Mouse (Mus musculus) CD4-positive helper T cell, adult 2 months (primary cell): ENCODE data around the gene Pltp.
A peak's percentile ranks its signal among the peaks of the same experiment; 100 is the strongest.
"Not testable (repeated sequence)": the region's sequence is repeated elsewhere in the genome, so short reads cannot be mapped to it uniquely, and the experiment has no call there.

Experiments used
- DNase-seq: peaks from one replicate; pipeline ENCODE4 v3.0.0-alpha.2; 2012; ENCODE audit warnings: low read depth, missing footprints, low spot score

The Pltp gene

GRCm38 (mm10) chr2:164879228-164879567 is 21.7 kb upstream of the Pltp start, which contains the start of gene Pcif1:
Pcif1 (plus strand) TSS chr2:164879304.
- peak; percentile 93 for DNase-seq

GRCm38 (mm10) chr2:164878509-164879227 is 21.2 kb upstream of the Pltp start:
- DNase-seq: peak; percentile 76

DNA sequence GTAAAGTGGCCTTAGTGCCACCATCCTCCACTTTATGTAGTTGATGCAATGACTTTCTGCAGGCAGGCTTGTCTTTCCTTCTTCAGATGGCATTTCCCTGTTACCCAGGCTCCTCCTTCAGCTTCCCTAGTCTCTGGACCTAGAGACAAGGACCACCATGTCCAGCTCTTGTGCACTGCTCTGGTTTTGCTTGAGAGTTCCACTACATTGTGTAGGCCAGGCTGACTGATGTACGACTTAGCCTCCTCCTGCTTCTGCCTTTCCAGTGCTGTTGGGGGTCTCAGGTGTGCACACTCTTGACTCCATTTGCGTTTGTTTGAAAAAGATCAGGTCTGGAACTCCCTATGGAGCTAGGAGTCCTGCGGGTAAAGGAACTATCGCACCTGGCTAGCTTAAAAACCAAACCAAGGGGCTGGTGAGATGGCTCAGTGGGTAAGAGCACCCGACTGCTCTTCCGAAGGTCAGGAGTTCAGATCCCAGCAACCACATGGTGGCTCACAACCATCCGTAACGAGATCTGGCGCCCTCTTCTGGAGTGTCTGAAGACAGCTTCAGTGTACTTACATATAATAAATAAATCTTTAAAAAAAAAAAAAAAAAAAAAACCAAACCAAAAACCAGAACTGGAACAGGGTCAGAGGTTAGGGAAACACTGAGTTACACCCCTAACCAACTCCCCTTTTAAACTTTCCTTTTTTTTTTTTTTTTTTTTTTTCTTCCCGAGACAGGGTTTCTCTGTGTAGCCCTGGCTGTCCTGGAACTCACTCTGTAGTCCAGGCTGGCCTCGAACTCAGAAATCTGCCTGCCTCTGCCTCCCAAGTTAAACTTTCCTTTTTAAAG is 20.1 kb upstream of the Pltp start:
- DNase-seq: not testable (repeated sequence)

GRCm38 (mm10) chr2:164875648-164876047 is 18.1 kb upstream of the Pltp start:
- not testable (repeated sequence) for DNase-seq

DNA sequence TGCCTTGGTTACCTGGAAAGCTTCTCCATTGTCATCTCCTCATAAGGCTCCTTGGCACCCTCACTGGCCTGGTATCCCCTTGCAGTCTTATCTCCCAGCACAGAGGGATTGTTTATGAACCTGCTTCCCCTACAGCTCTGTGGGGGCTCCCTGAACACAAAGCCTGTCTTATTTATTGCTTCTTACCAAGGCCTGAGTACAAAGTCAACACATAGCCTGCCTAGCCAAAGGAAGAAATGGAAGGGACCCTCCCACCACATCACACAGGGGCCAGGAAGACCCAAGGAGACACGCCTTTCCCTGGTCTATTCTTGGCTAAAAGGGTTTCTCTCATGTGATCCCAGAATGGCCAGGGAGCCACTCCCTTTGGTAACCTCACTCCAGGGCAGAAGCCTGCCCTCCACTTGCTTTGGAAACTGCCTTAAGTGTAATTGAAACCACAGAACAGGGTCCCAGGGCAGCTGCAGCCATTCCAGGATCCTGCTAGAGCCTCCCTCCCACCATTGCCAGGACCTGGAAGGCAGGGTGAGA is 16.8 kb upstream of the Pltp start:
- DNase-seq: no peak

- no peak for DNase-seq
Measured at GRCm38 (mm10) chr2:164873621-164874020, 16.1 kb upstream of the Pltp start.

DNA sequence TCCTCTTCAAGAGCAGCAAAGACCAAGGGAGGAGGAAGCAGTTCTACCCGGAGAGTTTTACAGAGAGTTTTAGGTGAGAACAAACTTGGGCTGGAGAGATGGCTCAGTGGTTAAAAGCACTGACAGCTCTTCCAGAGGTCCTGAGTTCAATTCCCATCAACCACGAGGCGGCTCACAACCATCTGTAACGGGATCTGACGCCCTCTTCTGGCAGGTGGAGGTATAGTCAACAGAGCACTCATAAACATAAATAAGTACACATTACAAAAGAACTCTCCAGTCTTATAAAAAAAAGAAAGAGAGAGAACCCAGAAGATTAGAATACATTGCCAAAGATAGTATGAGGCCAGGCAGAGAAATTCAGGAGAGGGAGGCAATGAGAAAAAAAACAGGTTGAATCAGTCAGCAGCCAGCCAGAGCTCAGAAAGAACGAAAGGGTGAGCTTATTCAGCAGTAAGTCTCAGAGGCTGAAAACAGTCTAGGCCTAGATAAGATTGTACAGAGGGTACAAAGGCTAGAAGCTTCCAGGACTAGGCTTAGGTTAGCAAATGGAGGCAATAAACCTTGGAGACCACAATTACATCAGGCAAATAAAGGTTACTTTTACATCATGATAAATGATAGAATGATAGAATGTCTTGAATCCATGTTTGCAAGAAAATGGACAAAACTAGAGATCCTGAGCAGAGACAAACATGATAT is 14.2 kb upstream of the Pltp start:
- DNase-seq: no peak

DNA sequence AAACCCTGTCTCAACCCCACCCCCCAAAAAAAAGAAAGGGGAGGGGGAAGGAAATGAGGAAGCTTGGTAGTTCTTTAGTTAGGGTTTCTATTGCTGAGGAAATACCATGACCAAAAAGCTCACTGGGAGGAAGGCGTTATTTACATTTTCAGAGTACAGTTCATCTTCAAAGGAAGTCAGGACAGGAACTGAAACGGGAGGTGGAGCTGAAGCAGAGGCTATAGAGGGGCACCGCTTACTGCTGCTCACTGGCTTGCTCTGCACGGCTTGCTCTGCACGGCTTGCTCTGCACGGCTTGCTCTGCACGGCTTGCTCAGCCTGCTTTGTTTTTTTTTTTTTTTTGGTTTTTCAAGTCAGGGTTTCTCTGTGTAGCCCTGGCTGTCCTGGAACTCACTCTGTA is 11.0 kb upstream of the Pltp start:
- DNase-seq: peak; percentile 72

- peak; percentile 32 for DNase-seq
Measured at GRCm38 (mm10) chr2:164867566-164867965, 10.1 kb upstream of the Pltp start.

- peak; percentile 73 for DNase-seq
Measured at GRCm38 (mm10) chr2:164866741-164867551, 9.4 kb upstream of the Pltp start.

DNA sequence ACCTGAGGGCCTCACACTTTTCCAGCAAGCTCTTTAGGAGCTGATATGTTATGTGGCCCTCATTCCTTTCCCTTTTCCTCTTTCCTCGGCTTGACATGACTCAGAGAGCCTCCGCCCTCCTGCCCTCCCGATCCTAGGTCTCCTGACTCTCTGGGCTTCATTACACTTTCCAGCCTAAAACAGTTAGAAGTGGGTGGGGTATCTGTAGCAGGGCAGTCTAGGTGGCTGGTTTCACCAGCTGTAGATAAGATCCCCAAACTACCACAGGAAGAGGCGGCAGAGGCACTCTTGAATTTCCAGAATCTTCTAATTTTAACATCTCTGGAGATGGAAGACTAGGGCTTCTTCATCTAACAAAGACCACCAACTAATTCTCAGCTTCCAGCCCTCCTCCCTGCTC is 7.1 kb upstream of the Pltp start:
- peak; percentile 21 for DNase-seq

- DNase-seq: not testable (repeated sequence)
Measured at GRCm38 (mm10) chr2:164863411-164863810, 5.9 kb upstream of the Pltp start.

GRCm38 (mm10) chr2:164862179-164862861 is 4.8 kb upstream of the Pltp start:
- DNase-seq: no peak

GRCm38 (mm10) chr2:164861094-164861493 is 3.6 kb upstream of the Pltp start:
- DNase-seq: no peak

- DNase-seq: peak; percentile 33
Measured at GRCm38 (mm10) chr2:164859640-164860432, 2.3 kb upstream of the Pltp start.

- DNase-seq: no peak
Measured at GRCm38 (mm10) chr2:164859155-164859554, 1.6 kb upstream of the Pltp start.

DNA sequence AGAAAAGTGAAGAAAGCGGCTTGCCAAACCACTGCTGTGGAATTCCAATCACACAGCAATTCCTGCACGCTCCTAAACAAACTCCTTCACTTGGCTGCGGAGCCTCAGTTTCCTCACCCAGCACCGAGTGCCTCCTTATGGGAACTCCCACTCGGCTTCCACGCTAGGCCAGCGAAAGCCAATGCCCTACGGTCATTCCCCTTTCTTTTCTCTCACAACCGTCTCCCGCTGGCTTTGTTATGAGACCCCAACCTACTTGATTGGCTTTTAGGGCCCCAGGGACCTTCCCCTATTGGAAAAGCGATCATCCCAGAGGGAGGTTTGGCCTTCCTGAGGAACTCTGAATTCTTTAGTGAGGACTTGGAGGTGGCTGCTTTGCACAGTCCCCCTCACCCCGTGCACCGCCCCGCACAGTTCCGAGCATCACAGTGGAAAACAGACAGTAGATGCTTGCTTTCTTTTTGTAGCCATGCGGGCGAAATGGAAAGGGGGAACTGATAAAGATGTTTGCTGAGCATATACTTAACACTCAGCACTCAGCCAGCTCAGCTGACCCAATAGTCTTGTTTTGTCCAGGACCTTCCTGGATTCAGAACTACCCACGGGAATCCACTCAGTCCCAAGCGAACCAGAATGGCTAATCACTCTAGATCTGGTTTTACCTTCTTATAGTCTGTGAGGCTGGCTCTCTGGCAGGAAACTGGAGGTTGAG is 487 bp upstream of the Pltp start:
- DNase-seq: peak; percentile 25

DNA sequence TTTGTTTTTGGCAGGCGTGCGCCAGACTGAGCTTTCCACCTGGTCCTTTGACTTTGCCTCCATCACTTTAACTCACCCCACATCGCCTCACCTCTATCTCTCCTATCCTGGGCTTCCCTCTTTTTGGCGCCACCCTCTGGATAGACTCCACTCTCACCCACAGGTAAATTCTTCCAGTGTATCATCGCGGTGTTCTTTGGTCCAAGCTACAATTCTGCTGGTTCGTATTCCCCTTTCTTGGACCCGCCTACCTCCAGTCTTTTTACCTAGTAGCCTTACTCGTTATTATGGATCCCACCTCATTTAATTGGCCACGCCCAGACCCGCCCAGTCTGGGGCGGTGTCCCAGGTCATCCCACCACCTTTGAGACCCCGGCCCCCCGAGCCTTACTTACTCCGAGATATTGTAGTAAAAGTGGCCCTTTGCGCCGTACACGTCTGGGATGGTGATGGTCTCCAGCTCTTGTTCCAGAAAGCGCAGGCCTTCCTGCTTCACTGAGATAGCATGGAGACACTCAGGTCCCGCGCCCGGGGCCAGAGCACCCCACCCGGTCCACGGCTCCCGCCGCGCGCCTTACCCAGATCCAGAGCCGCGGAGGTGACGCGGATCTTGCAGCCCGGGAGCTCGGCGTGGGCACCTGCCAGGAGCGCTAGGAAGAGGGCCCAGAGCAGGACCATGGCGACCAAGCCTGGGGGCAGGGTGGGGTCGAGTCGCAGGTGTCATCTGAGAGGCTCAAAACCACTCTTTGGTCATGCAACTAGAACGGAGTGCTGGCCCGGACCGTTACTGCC is 1.0 kb downstream of the Pltp start:
- DNase-seq: peak; percentile 45
